Mouse (Mus musculus) G1E (cell line): ENCODE results near the gene Lrch1.

ENCODE experiments used
- CTCF ChIP-seq: IDR thresholded peaks from 2 replicates; pipeline ENCODE4 v1.5.1; 2012; ENCODE audit warnings: low read depth, low read length, inconsistent platforms, mixed read lengths
- GATA1 ChIP-seq: IDR thresholded peaks from 2 replicates; pipeline ENCODE4 v1.6.1; 2012; ENCODE audit warnings: borderline replicate concordance, low read length, inconsistent platforms, mixed read lengths
- TAL1 ChIP-seq: conservative IDR thresholded peaks from 2 replicates; pipeline ENCODE4 v1.6.1; 2012; ENCODE audit warnings: low read depth, low read length, inconsistent platforms, mixed read lengths

GRCm38 (mm10) chr14:74798063-74798890, 149.4 kb downstream of the Lrch1 start:
- TF ChIP-seq TAL1 (no peak), CTCF (no peak), GATA1 (no peak)
